Mouse (Mus musculus) CH12.LX (cell line): ENCODE data around the gene Melk.

Experiments
- CTCF ChIP-seq, 2 experiments: IDR thresholded peaks in 1 of 2; conservative IDR thresholded peaks in 1 of 2; 2 replicates each; pipeline ENCODE4 v1.5.1; 2011 to 2012; ENCODE audit warnings: low read depth in 2 of 2, low read length in 2 of 2, improper control_type of control experiment in 1 of 2, inconsistent platforms in 1 of 2, mild to moderate bottlenecking in 1 of 2, moderate library complexity in 1 of 2
- EP300 ChIP-seq: IDR thresholded peaks from 2 replicates; pipeline ENCODE4 v1.6.1; 2011; ENCODE audit warnings: low read length, improper control_type of control experiment
- KAT2A ChIP-seq: IDR thresholded peaks from 2 replicates; pipeline ENCODE4 v1.6.1; 2012; ENCODE audit warnings: low read length, improper control_type of control experiment, inconsistent platforms; ENCODE audit not compliant: insufficient replicate concordance
- MAFK ChIP-seq: IDR thresholded peaks from 2 replicates; pipeline ENCODE4 v1.6.1; 2011; ENCODE audit warnings: low read length, improper control_type of control experiment; ENCODE audit not compliant: insufficient replicate concordance
- NRF1 ChIP-seq: IDR thresholded peaks from 2 replicates; pipeline ENCODE4 v1.6.1; 2014; ENCODE audit warnings: low read depth, mild to moderate bottlenecking, inconsistent platforms, low read length, improper control_type of control experiment, moderate library complexity
- POLR2A ChIP-seq: IDR thresholded peaks from 2 replicates; pipeline ENCODE4 v1.6.1; 2011; ENCODE audit warnings: low read depth, mild to moderate bottlenecking, improper control_type of control experiment, low read length
- ZNF384 ChIP-seq: IDR thresholded peaks from 2 replicates; pipeline ENCODE4 v1.6.1; 2012; ENCODE audit warnings: low read depth, low read length, improper control_type of control experiment, inconsistent platforms

DNA sequence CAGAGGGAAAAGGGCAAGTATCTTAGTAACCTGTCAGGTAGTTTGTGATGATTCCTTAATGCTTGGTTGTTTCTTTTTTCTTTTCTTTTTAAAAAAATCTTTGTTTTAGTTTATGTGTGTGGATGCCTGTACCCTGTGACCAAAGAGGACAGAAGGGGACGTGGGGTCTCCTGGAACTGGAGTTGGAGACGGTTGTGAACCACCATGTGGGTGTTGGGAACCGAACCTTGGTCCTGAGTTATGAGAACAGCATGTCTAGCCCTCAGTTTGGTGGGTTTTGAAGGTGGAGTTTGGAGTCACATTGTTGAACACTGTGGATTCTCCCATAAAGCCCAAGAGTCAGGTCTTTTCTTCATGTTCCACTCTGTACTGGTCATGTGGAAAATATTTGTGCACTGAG lies 26.0 kb downstream of the Melk start:
- TF ChIP-seq KAT2A (no peak), CTCF (conservative IDR thresholded peaks at IDR 0.05 in 1 of 2, IDR thresholded peaks at IDR 0.05 in 1 of 2; ENCODE audit: low read depth in 2 of 2, low read length in 2 of 2) (no peak), NRF1 (no peak), EP300 (no peak), MAFK (no peak), ZNF384 (no peak), POLR2A (no peak)
